Comparison of ENCODE assay signal across 13 mouse cellular contexts in genomic region chr6:146009163-146009915, GRCm38 (mm10).
A peak's percentile ranks its signal among the peaks of the same experiment; 100 is the strongest.
DNase-seq lines count a peak whose midpoint lies in the region; ATAC-seq and TF ChIP-seq lines count a peak whose summit lies in the region.
"Had no signal": no experiment of that assay in that cellular context is flagged by ENCODE, and none has a peak within 500 bp of the region (broad histone marks: within the 10 kb centered on the region; RNA-seq: fewer than 3 reads in every experiment).

No protein-coding gene starts in this region.

- no peak overlapping the region for H3K9ac ChIP-seq in heart, postnatal 0 days (replicated peaks; ENCODE audit: low read depth, low read length)
- H3K9ac ChIP-seq in heart, embryonic 11.5 days (ENCODE audit: low read depth, low read length), result no peak overlapping the region
- H3K9ac ChIP-seq: limb, embryonic 15.5 days; lung, embryonic 15.5 days had no signal

- H3K79me2 ChIP-seq in myocyte (ENCODE audit: control insufficient read depth, insufficient read depth), result no peaks in the 10 kb centered on the region

- 83% methylated on average over 10 of the region's 10 CpGs for WGBS in heart, postnatal 0 days
- 73% methylated on average over 10 of the region's 10 CpGs for WGBS in heart, embryonic 11.5 days (ENCODE audit: insufficient replicate concordance)

- peak overlapping the region; percentile 91 for H3K27ac ChIP-seq in heart, postnatal 0 days (ENCODE audit: low read depth)
- no peak overlapping the region for H3K27ac ChIP-seq in heart, embryonic 11.5 days (ENCODE audit: low read depth, low read length)
- H3K27ac ChIP-seq: lung, embryonic 15.5 days had no signal

- no peaks in the 10 kb centered on the region for H3K36me3 ChIP-seq in heart, postnatal 0 days (replicated peaks; ENCODE audit: control insufficient read depth, insufficient read depth, low read length)
- no peaks in the 10 kb centered on the region for H3K36me3 ChIP-seq in heart, embryonic 11.5 days (ENCODE audit: control insufficient read depth, insufficient read depth, low read length)
- H3K36me3 ChIP-seq in myocyte (ENCODE audit: control insufficient read depth, insufficient read depth), result no peaks in the 10 kb centered on the region
- H3K36me3 ChIP-seq: embryonic facial prominence, embryonic 13.5 days; limb, embryonic 15.5 days; lung, embryonic 15.5 days had no signal

- DNase-seq in cerebellum, adult 11 months, result no peak
- DNase-seq in heart, postnatal 0 days (ENCODE audit: low spot score), result no peak
- peak; percentile 14 for DNase-seq in cerebellum, adult 8-10 months
- DNase-seq in embryo, embryonic 10.5 days (ENCODE audit: low spot score), result no peak
- no peak for DNase-seq in gastrocnemius, postnatal 10 days

- TF ChIP-seq CTCF in heart, postnatal 0 days (IDR thresholded peaks at IDR 0.05; ENCODE audit: low read depth), result no peak

- ATAC-seq in cerebellum, adult (ENCODE audit: insufficient number of reproducible peaks, low FRiP score, low TSS enrichment), result peak; percentile 47
- ATAC-seq in heart, postnatal 0 days (ENCODE audit: insufficient read depth, low read depth), result no peak
- ATAC-seq in heart, embryonic 11.5 days (replicated peaks; ENCODE audit: insufficient number of reproducible peaks, low FRiP score, low TSS enrichment), result no peak
- ATAC-seq: intestine, embryonic 16.5 days had no signal

- TF ChIP-seq POLR2A in myocyte (IDR thresholded peaks at IDR 0.05; ENCODE audit: insufficient read length, low read depth), result no peak

- TF ChIP-seq EP300 in heart, postnatal 0 days (IDR thresholded peaks at IDR 0.05; ENCODE audit: low read depth), result no peak

- H3K4me2 ChIP-seq in heart, postnatal 0 days (ENCODE audit: low read depth, low read length), result no peak overlapping the region
- no peak overlapping the region for H3K4me2 ChIP-seq in heart, embryonic 11.5 days
- H3K4me2 ChIP-seq in myocyte (ENCODE audit: low read depth), result peak overlapping the region; percentile 54
- H3K4me2 ChIP-seq: embryonic facial prominence, embryonic 13.5 days; limb, embryonic 15.5 days; lung, embryonic 15.5 days had no signal

- H3K4me3 ChIP-seq in heart, postnatal 0 days (ENCODE audit: low read depth, low read length), result no peak overlapping the region
- no peak overlapping the region for H3K4me3 ChIP-seq in heart, embryonic 11.5 days (ENCODE audit: low read depth, low read length)
- no peak overlapping the region for H3K4me3 ChIP-seq in myocyte
- H3K4me3 ChIP-seq: embryonic facial prominence, embryonic 13.5 days; limb, embryonic 15.5 days; lung, embryonic 15.5 days had no signal

- H3K27me3 ChIP-seq in heart, postnatal 0 days (ENCODE audit: control insufficient read depth, insufficient read depth, low read length), result no peaks in the 10 kb centered on the region
- no peaks in the 10 kb centered on the region for H3K27me3 ChIP-seq in heart, embryonic 11.5 days (ENCODE audit: control insufficient read depth, insufficient read depth, low read length)
- no peaks in the 10 kb centered on the region for H3K27me3 ChIP-seq in myocyte (ENCODE audit: control insufficient read depth, insufficient read depth, insufficient read length)
- H3K27me3 ChIP-seq: embryonic facial prominence, embryonic 13.5 days; limb, embryonic 15.5 days; lung, embryonic 15.5 days had no signal

- peaks cover 51% of the 10 kb centered on the region for H3K4me1 ChIP-seq in heart, postnatal 0 days (ENCODE audit: control insufficient read depth, insufficient read depth)
- peaks cover 37% of the 10 kb centered on the region for H3K4me1 ChIP-seq in heart, embryonic 11.5 days (ENCODE audit: control insufficient read depth, insufficient read depth, low read length)

- no peaks in the 10 kb centered on the region for H3K9me3 ChIP-seq in heart, postnatal 0 days (replicated peaks; ENCODE audit: control insufficient read depth, low read length)
- H3K9me3 ChIP-seq in heart, embryonic 11.5 days (replicated peaks; ENCODE audit: control insufficient read depth, low read length), result no peaks in the 10 kb centered on the region
- H3K9me3 ChIP-seq: embryonic facial prominence, embryonic 13.5 days; limb, embryonic 15.5 days; lung, embryonic 15.5 days; megakaryocyte, embryonic 14.5 days had no signal

- H3ac ChIP-seq in myocyte (ENCODE audit: control insufficient read depth, insufficient read length), result no peak overlapping the region

TF ChIP-seq in myocyte, 11 proteins besides CTCF, POLR2A, EP300 and RAD21:
- TF ChIP-seq MAX (IDR thresholded peaks at IDR 0.05; ENCODE audit: low read depth) (no peak), CEBPB (IDR thresholded peaks at IDR 0.05; ENCODE audit: insufficient read depth, poor library complexity, severe bottlenecking) (no peak), USF1 (IDR thresholded peaks at IDR 0.05; ENCODE audit: low read depth) (no peak), REST (IDR thresholded peaks at IDR 0.05; ENCODE audit: insufficient read depth, insufficient read length) (no peak), TCF12 (IDR thresholded peaks at IDR 0.05; ENCODE audit: insufficient read depth, poor library complexity, severe bottlenecking) (no peak), MYOD1 (IDR thresholded peaks at IDR 0.05; ENCODE audit: control insufficient read depth in 1 of 3, insufficient read length in 2 of 3, low read depth in 2 of 3) (no peak), E2F4 (IDR thresholded peaks at IDR 0.05; ENCODE audit: insufficient read depth) (no peak), MYOG (IDR thresholded peaks at IDR 0.05; ENCODE audit: control insufficient read depth in 1 of 3, insufficient read depth in 1 of 3, insufficient read length in 2 of 3, low read depth in 2 of 3) (no peak)
